Mouse (Mus musculus) midbrain, embryonic 14.5 days (tissue): ENCODE results near the gene Psenen. TPM values are rescaled to one million over a fixed set of nuclear protein-coding genes. Genes with fewer than 3 reads are reported as not detected.
A peak's percentile ranks its signal among the peaks of the same experiment; 100 is the strongest.

Experiments used
- ATAC-seq: fragments of 200-750 bp; cut with Nextera tagmentation; 2 replicates; pipeline ENCODE4 v1.8.0; 2017; ENCODE audit warnings: moderate number of reproducible peaks, moderate library complexity; ENCODE audit not compliant: low FRiP score, low TSS enrichment
- DNase-seq: peaks from one replicate; pipeline ENCODE4 v3.0.0-alpha.2; 2015
- H3K27ac ChIP-seq: fragments of 300-500 bp; sonication (generic); replicated peaks from 2 replicates; pipeline ENCODE4 v1.5.1; 2014; ENCODE audit warnings: mild to moderate bottlenecking, low read depth, low read length, moderate library complexity
- H3K27me3 ChIP-seq: fragments of 300-500 bp; sonication (generic); 2 replicates; pipeline ENCODE4 v1.6.1; 2014; ENCODE audit warnings: low read length, control low read depth, mixed read lengths; ENCODE audit not compliant: control insufficient read depth, insufficient read depth
- H3K36me3 ChIP-seq: fragments of 300-500 bp; sonication (generic); 2 replicates; pipeline ENCODE4 v1.6.1; 2014; ENCODE audit warnings: low read length, control low read depth; ENCODE audit not compliant: control insufficient read depth, insufficient read depth
- H3K4me1 ChIP-seq: fragments of 300-500 bp; sonication (generic); 2 replicates; pipeline ENCODE4 v1.6.1; 2014; ENCODE audit warnings: mild to moderate bottlenecking, antibody characterized with exemption, low read length, control low read depth; ENCODE audit not compliant: control insufficient read depth, insufficient read depth
- H3K4me2 ChIP-seq: fragments of 300-500 bp; sonication (generic); 2 replicates; pipeline ENCODE4 v1.6.1; 2014; ENCODE audit warnings: mild to moderate bottlenecking, low read length, moderate library complexity
- H3K4me3 ChIP-seq: fragments of 300-500 bp; sonication (generic); replicated peaks from 2 replicates; pipeline ENCODE4 v1.5.1; 2014; ENCODE audit warnings: low read depth, low read length
- H3K9ac ChIP-seq: fragments of 300-500 bp; sonication (generic); replicated peaks from 2 replicates; pipeline ENCODE4 v1.6.1; 2014; ENCODE audit warnings: mild to moderate bottlenecking, low read length, moderate library complexity
- H3K9me3 ChIP-seq: fragments of 300-500 bp; sonication (generic); 2 replicates; pipeline ENCODE4 v1.6.1; 2016; ENCODE audit warnings: low read length, control low read depth, mixed read lengths; ENCODE audit not compliant: control insufficient read depth
- WGBS: fragments of 180-500 bp; shearing (Covaris S2); extraction: QIAGEN DNeasy Blood & Tissue Kit; methylation state at CpG from one replicate; pipeline ENCODE4 v1.1.7; 2014; 5-methylcytosine and 5-hydroxymethylcytosine counted together
- polyA plus RNA-seq: library from polyadenylated mRNA; unstranded; fragments of >200 nt; fragmentation: Nextera tagmentation; extraction: Ambion mirVana; gene quantifications from 2 replicates; pipeline ENCODE4 v1.2.1, GENCODE M21; 2014

The Psenen gene
- polyA plus RNA-seq, 1 experiment from 2014 or later: 99.1 TPM

DNA sequence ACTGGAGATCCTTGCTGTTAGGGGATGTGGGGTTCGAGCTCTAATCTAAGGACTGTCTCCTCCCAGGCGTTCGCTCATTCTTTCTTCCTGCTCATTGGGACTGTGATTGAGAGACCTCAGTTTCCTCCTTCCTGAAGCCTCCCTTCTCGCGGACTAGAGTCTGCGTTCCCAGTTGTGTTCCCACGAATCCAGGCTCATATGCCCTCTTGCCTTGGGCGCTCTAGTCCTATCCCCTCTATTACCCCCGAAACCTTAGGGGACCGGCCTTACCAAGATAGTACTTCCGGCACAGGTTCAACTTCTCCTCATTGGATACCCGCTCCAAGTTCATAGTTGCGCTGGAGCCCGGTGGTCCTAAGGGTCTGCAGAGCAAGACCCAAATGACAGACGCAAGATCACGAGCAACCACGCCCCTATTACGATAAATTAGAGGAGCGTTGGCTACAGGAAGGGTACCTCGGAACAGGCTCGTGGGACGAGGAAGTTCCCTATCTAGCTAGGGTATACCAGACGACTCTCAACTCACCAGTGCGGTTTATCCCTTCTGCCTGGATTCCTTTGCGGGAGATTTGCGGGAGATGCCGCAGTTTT, 806 bp downstream of the Psenen start:
- H3K9ac ChIP-seq: peak overlapping the region; percentile 55
- DNase-seq: peak; percentile 4
- peak overlapping the region; percentile 83 for H3K4me2 ChIP-seq
- ATAC-seq: no peak
- H3K36me3 ChIP-seq: peaks cover 25% of the 10 kb centered on the region
- H3K27ac ChIP-seq: peak overlapping the region; percentile 63
- no peaks in the 10 kb centered on the region for H3K27me3 ChIP-seq
- peaks cover 20% of the 10 kb centered on the region for H3K4me1 ChIP-seq
- no peaks in the 10 kb centered on the region for H3K9me3 ChIP-seq
- H3K4me3 ChIP-seq: peak overlapping the region; percentile 80
- WGBS: 2% methylated on average over 27 of the region's 27 CpGs

DNA sequence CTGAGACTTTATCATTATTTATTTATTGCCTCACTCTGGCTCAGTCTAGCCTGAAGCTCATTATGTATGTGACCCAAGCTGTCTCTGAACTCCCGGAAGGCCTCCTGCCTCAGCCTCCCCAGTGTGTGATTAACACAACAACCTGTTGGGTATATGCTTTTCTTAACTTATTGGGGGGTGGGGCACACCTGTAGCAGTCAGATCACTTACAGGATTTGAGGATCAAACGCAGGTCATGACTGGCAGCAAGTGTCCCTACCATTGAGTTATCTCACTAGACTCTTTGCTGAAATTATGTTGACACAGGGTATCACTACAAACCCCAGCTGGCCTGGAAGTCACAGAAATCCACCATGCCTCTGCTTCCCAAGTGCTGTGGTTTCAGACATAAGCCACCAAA, 3.1 kb downstream of the Psenen start:
- Histone ChIP-seq H3K9ac (no peak overlapping the region), H3K9me3 (no peaks in the 10 kb centered on the region), H3K4me2 (peak overlapping the region; percentile 71), H3K4me3 (peak overlapping the region; percentile 50; the same call in 1 of the 2 replicates), H3K4me1 (peaks cover 20% of the 10 kb centered on the region), H3K27ac (peak overlapping the region; percentile 32; the same call in 1 of the 2 replicates), H3K27me3 (no peaks in the 10 kb centered on the region), H3K36me3 (peaks cover 22% of the 10 kb centered on the region)
- 65% methylated on average over 2 of the region's 2 CpGs for WGBS
- DNase-seq: peak; percentile 9
- no peak for ATAC-seq

DNA sequence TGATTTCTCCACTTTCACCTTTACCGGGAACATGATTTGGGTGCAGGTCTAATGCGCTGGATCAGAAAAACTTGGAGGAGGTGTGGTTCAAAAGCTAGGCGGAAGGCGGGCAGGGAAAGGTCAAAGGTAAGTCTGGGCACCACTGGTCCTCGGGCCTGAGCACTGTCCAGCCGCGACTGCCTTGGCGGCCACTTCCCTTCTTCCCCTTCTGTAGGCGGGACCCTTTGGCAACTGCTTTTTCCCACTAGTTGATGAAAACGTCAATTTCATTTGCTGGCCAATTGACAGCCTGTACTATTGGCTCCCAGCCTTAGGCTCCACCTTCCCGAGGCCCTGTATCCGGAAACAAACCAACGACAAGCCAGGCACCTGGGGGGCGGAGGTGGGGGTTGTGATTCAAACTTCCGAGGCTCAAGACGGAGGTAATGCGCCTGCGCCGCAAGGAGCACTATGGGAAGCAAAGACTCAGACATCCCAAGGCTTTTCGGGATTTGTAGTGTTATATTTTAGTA, 3.9 kb downstream of the Psenen start, which contains the start of gene Lin37:
TSS of gene Lin37 (minus strand) at position 396 of the 512 bp plus-strand sequence.
- peak within 1 kb of the TSS; percentile 71 for H3K4me2 ChIP-seq
- WGBS: 0% methylated on average over 20 of the region's 20 CpGs
- H3K4me1 ChIP-seq: peaks cover 20% of the 10 kb centered on the region
- H3K36me3 ChIP-seq: peaks cover 28% of the 10 kb centered on the region
- no peaks in the 10 kb centered on the region for H3K27me3 ChIP-seq
- H3K9ac ChIP-seq: peak within 1 kb of the TSS; percentile 67
- H3K4me3 ChIP-seq: peak within 1 kb of the TSS; percentile 50
- H3K27ac ChIP-seq: peak within 1 kb of the TSS; percentile 32; the same call in 1 of the 2 replicates
- H3K9me3 ChIP-seq: no peaks in the 10 kb centered on the region
- ATAC-seq (peak; percentile 87), DNase-seq (peak; percentile 98)

DNA sequence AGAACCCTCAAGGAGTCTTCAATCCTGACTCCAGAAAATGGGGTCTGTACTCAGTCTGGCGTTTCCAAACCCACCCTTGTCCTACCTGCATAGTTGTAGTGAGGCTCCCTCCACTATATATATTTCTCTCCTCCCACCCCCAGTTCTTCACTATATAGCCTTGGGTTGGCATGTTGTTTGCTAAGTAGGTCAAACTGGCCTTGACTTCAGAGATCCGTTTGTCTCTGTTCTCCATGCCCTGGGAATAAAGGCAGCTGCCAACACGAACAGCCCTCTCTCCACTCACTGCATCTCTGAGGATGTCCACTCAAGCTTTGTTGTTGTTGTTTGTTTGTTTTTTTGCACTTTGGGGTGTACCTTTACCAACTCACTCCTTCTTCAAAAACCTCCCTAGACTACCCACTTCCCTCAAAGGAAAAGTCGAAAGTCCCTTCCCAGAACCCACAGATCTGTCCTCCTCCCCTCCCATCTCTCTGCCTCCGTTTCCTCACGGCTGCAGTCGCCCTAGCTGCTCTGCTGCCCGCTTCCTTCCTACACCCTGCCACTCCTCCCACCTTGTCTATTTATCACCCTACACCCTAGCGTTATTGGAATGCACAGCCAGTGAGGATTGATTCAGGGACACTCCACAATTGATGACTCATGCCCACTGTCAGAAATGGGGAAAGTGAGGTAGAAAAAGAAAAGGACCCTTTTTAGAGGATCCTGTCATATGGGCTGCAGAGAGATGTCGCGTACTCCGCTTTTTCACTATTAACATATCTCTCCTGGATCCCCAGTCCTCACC, 4.6 kb downstream of the Psenen start:
- peak overlapping the region; percentile 67 for H3K9ac ChIP-seq
- no peaks in the 10 kb centered on the region for H3K27me3 ChIP-seq
- DNase-seq (no peak), ATAC-seq (no peak)
- H3K4me2 ChIP-seq: peak overlapping the region; percentile 71
- no peak overlapping the region for H3K27ac ChIP-seq
- H3K4me1 ChIP-seq: peaks cover 15% of the 10 kb centered on the region
- 16% methylated on average over 12 of the region's 12 CpGs for WGBS
- peaks cover 33% of the 10 kb centered on the region for H3K36me3 ChIP-seq
- H3K9me3 ChIP-seq: no peaks in the 10 kb centered on the region
- H3K4me3 ChIP-seq: peak overlapping the region; percentile 50

DNA sequence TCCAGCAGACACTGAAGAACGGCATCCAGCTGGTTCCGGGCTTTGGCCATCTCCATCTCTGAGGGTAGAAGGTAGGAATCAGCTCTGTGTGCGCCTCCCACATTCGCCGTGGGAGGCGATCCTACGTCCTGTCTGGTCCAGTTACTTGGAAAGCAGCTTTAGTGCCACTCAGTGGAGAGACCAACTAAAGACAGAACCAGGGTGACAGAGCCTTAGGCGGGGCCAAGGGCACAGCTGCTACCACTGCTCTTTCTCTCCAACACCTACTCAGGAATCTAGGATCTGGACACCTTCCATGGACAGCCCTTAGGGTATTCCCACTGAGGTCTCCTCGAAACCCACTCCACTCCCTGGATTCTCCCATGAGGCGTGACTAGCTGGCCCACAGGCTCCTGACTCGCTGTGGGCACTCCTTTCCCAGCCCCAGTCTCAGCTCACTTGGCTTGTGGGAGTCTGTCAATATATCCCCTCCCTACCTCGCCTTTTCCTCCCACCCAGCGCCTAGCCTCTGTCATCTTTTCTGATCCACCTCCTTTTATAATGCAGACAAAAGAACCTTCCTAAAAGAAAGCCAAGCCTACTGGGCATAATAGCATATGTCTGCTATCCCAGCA, 5.4 kb downstream of the Psenen start:
- no peak for DNase-seq
- no peak overlapping the region for H3K27ac ChIP-seq
- no peaks in the 10 kb centered on the region for H3K27me3 ChIP-seq
- ATAC-seq: no peak
- no peak overlapping the region for H3K9ac ChIP-seq
- 0 out of 2 replicates have a peak overlapping the region, but pooled peaks have one; percentile 50 for H3K4me3 ChIP-seq
- peaks cover 33% of the 10 kb centered on the region for H3K36me3 ChIP-seq
- peaks cover 19% of the 10 kb centered on the region for H3K4me1 ChIP-seq
- WGBS: 87% methylated on average over 13 of the region's 13 CpGs
- no peaks in the 10 kb centered on the region for H3K9me3 ChIP-seq
- peak overlapping the region; percentile 71 for H3K4me2 ChIP-seq

DNA sequence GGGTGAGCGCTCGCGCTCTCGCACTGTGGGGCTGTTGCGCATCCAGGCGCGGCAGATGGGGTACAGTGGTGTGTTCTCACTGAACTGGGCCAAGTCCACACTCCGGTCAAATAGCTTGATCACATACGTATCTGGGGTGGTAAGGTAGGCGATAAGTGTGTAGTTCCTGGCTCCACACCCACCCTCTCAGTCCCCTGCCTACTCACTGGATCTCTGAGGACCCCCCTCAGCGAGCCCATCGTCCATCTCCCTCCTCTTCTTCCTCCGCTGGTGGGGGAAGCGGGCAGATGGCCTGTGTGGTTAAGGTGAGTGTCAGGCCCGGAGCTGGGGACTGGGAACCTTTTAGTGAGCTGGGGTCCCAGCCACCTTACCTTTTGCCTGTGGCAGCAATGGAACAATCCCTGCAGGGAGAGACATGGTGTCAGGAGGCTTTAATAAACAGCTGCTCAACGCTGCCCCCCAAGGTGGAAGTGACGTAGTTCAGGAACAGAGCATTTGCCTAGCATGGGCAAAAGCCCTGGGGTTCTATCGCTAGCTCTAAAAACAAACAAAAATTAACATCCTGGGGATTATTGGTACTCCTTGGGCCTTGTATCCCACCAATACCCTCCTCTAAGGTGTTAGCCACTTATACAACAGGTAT, 6.4 kb downstream of the Psenen start:
- ATAC-seq: no peak
- WGBS: 92% methylated on average over 18 of the region's 18 CpGs

DNA sequence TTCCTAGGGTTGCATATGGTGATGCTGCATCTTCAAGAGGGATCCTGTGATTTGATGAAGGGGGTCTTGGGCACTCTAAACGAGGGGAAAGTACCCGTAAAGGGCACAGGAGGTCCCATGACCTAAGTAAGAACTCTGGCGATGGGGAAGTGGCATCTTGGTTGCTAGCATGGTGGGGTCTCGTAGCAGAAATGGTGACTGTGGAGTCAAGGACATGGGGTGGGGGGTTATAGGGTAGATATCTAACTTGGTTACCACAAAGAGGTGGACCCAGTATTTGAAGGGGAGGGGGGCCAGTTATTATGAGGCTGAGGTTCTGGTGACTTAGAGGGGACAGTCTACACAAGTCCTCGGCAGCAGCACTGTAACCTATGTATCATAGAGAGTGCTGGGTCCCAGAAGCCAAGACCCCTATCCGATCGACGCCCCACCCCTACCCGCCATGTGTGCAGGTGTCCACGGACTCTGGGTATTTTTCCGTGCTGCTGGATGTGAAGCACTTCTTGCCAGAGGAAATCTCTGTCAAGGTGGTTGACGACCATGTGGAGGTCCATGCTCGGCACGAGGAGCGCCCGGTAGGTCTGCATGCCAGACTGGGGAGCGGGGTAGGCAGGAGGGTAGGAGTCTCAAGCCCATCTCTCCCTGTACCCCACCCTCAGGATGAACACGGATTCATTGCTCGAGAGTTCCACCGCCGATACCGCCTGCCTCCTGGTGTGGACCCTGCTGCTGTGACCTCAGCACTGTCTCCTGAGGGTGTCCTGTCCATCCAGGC, 9.4 kb downstream of the Psenen start:
- Histone ChIP-seq H3K9ac (no peak overlapping the region; the same call in 1 of the 2 replicates), H3K9me3 (no peaks in the 10 kb centered on the region), H3K4me3 (no peak overlapping the region), H3K4me2 (peak overlapping the region; percentile 74; the same call in 1 of the 2 replicates), H3K4me1 (peaks cover 18% of the 10 kb centered on the region), H3K36me3 (peaks cover 35% of the 10 kb centered on the region), H3K27me3 (no peaks in the 10 kb centered on the region), H3K27ac (no peak overlapping the region)
- ATAC-seq (no peak), DNase-seq (no peak)
- 83% methylated on average over 22 of the region's 22 CpGs for WGBS

More for the DNA sequence above, 6.4 kb downstream of the Psenen start:
- DNase-seq: peak; percentile 15
- H3K36me3 ChIP-seq: peaks cover 33% of the 10 kb centered on the region
- H3K27me3 ChIP-seq: no peaks in the 10 kb centered on the region
- no peak overlapping the region for H3K4me2 ChIP-seq
- no peaks in the 10 kb centered on the region for H3K9me3 ChIP-seq
- H3K27ac ChIP-seq: no peak overlapping the region
- peaks cover 24% of the 10 kb centered on the region for H3K4me1 ChIP-seq
- no peak overlapping the region for H3K9ac ChIP-seq
- no peak overlapping the region for H3K4me3 ChIP-seq
